Mouse (Mus musculus) hindbrain, embryonic 15.5 days (tissue): Measurements from ENCODE around the gene Tbx15. TPM values are rescaled to one million over a fixed set of nuclear protein-coding genes. Genes with fewer than 3 reads are reported as not detected.

Experiments
- ATAC-seq: fragments of 200-750 bp; cut with Nextera tagmentation; 2 replicates; pipeline ENCODE4 v1.8.0; 2017; ENCODE audit warnings: low read depth, moderate number of reproducible peaks, moderate TSS enrichment; ENCODE audit not compliant: low FRiP score
- H3K27ac ChIP-seq: fragments of 300-500 bp; sonication (generic); replicated peaks from 2 replicates; pipeline ENCODE4 v1.5.1; 2015; ENCODE audit warnings: mild to moderate bottlenecking, inconsistent platforms
- H3K27me3 ChIP-seq: fragments of 300-500 bp; sonication (generic); 2 replicates; pipeline ENCODE4 v1.6.1; 2015; ENCODE audit warnings: control low read depth, inconsistent platforms
- H3K36me3 ChIP-seq: fragments of 300-500 bp; sonication (generic); 2 replicates; pipeline ENCODE4 v1.6.1; 2015; ENCODE audit warnings: control low read depth, inconsistent platforms
- H3K4me1 ChIP-seq: fragments of 300-500 bp; sonication (generic); replicated peaks from 2 replicates; pipeline ENCODE4 v1.6.1; 2015; ENCODE audit warnings: control low read depth, inconsistent platforms
- H3K4me2 ChIP-seq: fragments of 300-500 bp; sonication (generic); 2 replicates; pipeline ENCODE4 v1.6.1; 2015; ENCODE audit warnings: moderate library complexity, mild to moderate bottlenecking, inconsistent platforms
- H3K4me3 ChIP-seq: fragments of 300-500 bp; sonication (generic); 2 replicates; pipeline ENCODE4 v1.5.1; 2015; ENCODE audit warnings: mild to moderate bottlenecking, inconsistent platforms
- H3K9ac ChIP-seq: fragments of 300-500 bp; sonication (generic); 2 replicates; pipeline ENCODE4 v1.6.1; 2015; ENCODE audit warnings: inconsistent platforms
- H3K9me3 ChIP-seq: fragments of 300-500 bp; sonication (generic); 2 replicates; pipeline ENCODE4 v1.6.1; 2016; ENCODE audit warnings: control low read depth, inconsistent platforms
- WGBS: fragments of 180-500 bp; shearing (Covaris S2); methylation state at CpG from one replicate; pipeline ENCODE4 v1.1.7; 2015; 5-methylcytosine and 5-hydroxymethylcytosine counted together
- polyA plus RNA-seq: library from polyadenylated mRNA; unstranded; fragments of >200 nt; fragmentation: Nextera tagmentation; extraction: Ambion mirVana; gene quantifications from 2 replicates; pipeline ENCODE4 v1.2.1, GENCODE M21; 2015

Tbx15 gene
- polyA plus RNA-seq, 1 experiment from 2014 or later, result 0.89 TPM

DNA sequence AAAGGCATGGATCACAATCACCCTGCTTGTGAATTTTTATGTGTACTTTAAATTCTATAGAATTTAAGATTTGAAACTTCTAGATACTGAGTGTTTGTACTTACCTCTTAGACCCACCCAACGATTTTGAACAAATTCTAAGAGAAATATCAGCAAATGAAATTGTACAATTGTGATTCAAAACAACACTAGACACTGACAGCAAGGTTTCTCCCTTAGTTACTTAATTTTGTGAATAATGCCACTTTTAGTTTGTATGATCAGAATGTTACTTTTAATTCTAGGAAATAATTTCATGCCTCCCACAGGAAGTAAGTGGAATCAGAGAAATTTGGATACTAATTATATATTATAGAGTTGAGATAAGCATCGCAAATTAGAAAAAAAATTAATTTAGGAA is 20.2 kb downstream of the Tbx15 start:
- no peak overlapping the region for H3K4me3 ChIP-seq
- H3K4me1 ChIP-seq, result no peaks in the 10 kb centered on the region
- no peaks in the 10 kb centered on the region for H3K36me3 ChIP-seq
- H3K9me3 ChIP-seq, result no peaks in the 10 kb centered on the region
- WGBS, result 42% methylated on average over 2 of the region's 2 CpGs
- H3K9ac ChIP-seq, result no peak overlapping the region
- ATAC-seq, result no peak
- H3K27ac ChIP-seq, result no peak overlapping the region
- peaks cover 94% of the 10 kb centered on the region for H3K27me3 ChIP-seq
- H3K4me2 ChIP-seq, result no peak overlapping the region

DNA sequence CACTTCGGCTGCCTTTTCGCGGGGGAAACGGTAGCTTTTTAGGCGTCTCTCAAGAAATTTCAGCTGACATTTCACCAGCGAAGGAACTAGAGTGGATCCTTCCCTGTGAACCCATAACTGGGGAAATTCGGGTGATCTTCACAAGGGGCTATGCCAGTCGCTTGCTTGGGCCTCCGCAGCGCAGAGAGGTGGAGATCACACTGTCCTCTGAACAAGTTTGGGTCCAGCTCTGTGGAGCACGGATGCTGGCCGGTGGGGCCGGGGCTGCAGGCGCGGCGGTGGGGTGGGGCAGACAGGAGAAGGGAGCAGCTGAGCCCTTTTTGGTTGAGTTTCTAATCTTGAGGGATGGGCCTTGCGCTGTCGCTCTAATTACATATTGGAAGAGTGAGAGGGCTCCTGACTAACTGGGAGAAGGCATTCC is 21.2 kb downstream of the Tbx15 start:
- Histone ChIP-seq H3K4me3 (no peak overlapping the region), H3K4me1 (no peaks in the 10 kb centered on the region), H3K27ac (no peak overlapping the region), H3K9me3 (no peaks in the 10 kb centered on the region), H3K27me3 (peaks cover 94% of the 10 kb centered on the region), H3K36me3 (no peaks in the 10 kb centered on the region), H3K9ac (no peak overlapping the region), H3K4me2 (no peak overlapping the region)
- WGBS, result 1% methylated on average over 18 of the region's 18 CpGs
- no peak for ATAC-seq

DNA sequence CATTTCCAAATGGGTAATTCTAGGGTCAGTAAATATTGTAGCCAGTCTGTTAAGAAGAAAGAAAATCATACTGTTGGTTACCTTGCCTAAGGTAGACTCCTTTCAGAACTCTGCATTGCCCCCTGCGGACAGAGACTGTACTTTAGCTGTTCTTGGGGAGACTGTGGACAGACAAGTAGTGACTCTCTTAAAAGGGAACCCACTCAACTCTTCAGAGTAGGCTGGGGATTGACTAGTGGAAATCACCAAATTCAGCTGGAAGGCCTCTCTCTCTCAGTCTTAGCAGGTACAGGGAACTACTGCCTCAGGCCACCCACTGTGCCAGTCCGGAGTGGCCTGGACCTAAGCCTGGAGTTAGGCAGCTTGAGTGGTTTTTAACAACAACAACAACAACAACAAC is 21.8 kb downstream of the Tbx15 start:
- Histone ChIP-seq H3K9me3 (no peaks in the 10 kb centered on the region), H3K36me3 (no peaks in the 10 kb centered on the region), H3K4me2 (no peak overlapping the region), H3K4me1 (no peaks in the 10 kb centered on the region), H3K4me3 (no peak overlapping the region), H3K27me3 (peaks cover 94% of the 10 kb centered on the region), H3K9ac (no peak overlapping the region), H3K27ac (no peak overlapping the region)
- no peak for ATAC-seq
- 5% methylated on average over 2 of the region's 2 CpGs for WGBS

DNA sequence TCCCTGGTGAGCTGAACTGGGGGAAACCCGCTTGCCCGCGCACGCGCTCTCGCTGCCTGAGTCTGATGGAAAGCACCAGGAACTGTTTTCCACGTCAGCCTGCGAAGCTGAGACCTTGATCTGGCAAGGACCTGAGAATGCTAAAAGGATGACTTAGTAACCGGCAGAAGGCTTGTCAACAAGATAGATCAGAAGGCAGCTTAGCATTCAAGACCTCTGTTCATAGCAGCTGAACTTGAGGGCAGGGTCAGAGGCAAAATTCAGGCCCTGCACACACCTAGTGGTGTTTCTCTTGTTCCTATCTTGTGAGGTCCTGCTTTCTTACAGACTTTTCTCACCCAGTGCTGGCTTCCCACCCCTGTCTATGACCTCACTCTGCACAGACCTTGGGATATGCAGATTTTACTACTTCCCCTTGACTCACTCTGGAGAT is 23.3 kb downstream of the Tbx15 start:
- no peaks in the 10 kb centered on the region for H3K9me3 ChIP-seq
- H3K27me3 ChIP-seq, result peaks cover 84% of the 10 kb centered on the region
- H3K4me1 ChIP-seq, result no peaks in the 10 kb centered on the region
- no peak overlapping the region for H3K4me3 ChIP-seq
- H3K36me3 ChIP-seq, result no peaks in the 10 kb centered on the region
- no peak overlapping the region for H3K9ac ChIP-seq
- WGBS, result 11% methylated on average over 9 of the region's 9 CpGs
- no peak overlapping the region for H3K4me2 ChIP-seq
- no peak for ATAC-seq
- H3K27ac ChIP-seq, result no peak overlapping the region

GRCm38 (mm10) chr3:99264695-99265094 is 24.5 kb downstream of the Tbx15 start:
- WGBS, result 25% methylated on average over 7 of the region's 7 CpGs

GRCm38 (mm10) chr3:99266752-99267303 is 26.6 kb downstream of the Tbx15 start:
- Histone ChIP-seq H3K27me3 (peaks cover 58% of the 10 kb centered on the region), H3K9me3 (no peaks in the 10 kb centered on the region), H3K4me3 (no peak overlapping the region), H3K4me2 (no peak overlapping the region), H3K27ac (no peak overlapping the region), H3K9ac (no peak overlapping the region), H3K4me1 (no peaks in the 10 kb centered on the region), H3K36me3 (no peaks in the 10 kb centered on the region)
- no peak for ATAC-seq
- WGBS, result 56% methylated on average over 10 of the region's 10 CpGs

More at GRCm38 (mm10) chr3:99264695-99265094, 24.5 kb downstream of the Tbx15 start:
- peaks cover 75% of the 10 kb centered on the region for H3K27me3 ChIP-seq
- ATAC-seq, result no peak
- H3K36me3 ChIP-seq, result no peaks in the 10 kb centered on the region
- H3K27ac ChIP-seq, result no peak overlapping the region
- H3K4me1 ChIP-seq, result no peaks in the 10 kb centered on the region
- no peak overlapping the region for H3K4me2 ChIP-seq
- H3K4me3 ChIP-seq, result no peak overlapping the region
- no peak overlapping the region for H3K9ac ChIP-seq
- H3K9me3 ChIP-seq, result no peaks in the 10 kb centered on the region

GRCm38 (mm10) chr3:99277973-99278580 is 37.9 kb downstream of the Tbx15 start:
- Histone ChIP-seq H3K4me3 (no peak overlapping the region), H3K9ac (no peak overlapping the region), H3K27me3 (no peaks in the 10 kb centered on the region), H3K4me2 (no peak overlapping the region), H3K4me1 (no peaks in the 10 kb centered on the region), H3K9me3 (no peaks in the 10 kb centered on the region), H3K36me3 (no peaks in the 10 kb centered on the region), H3K27ac (no peak overlapping the region)
- no peak for ATAC-seq
- 49% methylated on average over 12 of the region's 12 CpGs for whole genome bisulfite sequencing

DNA sequence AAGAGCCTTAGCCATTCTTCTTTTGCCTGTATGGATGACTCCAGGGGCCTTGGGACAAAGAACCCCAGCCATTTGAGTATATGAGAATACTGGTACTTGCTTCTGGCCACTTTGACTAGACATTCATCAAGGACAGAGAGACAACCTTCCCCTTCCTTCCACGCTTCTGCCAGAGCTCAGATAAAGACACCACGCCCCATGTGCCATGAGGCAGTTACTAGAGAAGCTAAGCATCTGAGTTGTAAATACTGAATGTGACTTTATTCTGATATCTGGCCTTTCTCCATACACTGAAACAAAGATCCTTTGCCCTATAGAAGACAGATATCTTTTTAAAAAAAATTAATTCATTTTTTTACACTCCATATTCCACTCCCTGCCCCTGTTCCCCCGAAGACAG is 39.5 kb downstream of the Tbx15 start:
- no peaks in the 10 kb centered on the region for H3K27me3 ChIP-seq
- no peak for ATAC-seq
- H3K9ac ChIP-seq, result no peak overlapping the region
- H3K36me3 ChIP-seq, result no peaks in the 10 kb centered on the region
- no peak overlapping the region for H3K4me3 ChIP-seq
- 92% methylated on average over 3 of the region's 3 CpGs for WGBS
- H3K4me2 ChIP-seq, result no peak overlapping the region
- no peak overlapping the region for H3K27ac ChIP-seq
- no peaks in the 10 kb centered on the region for H3K9me3 ChIP-seq
- no peaks in the 10 kb centered on the region for H3K4me1 ChIP-seq

DNA sequence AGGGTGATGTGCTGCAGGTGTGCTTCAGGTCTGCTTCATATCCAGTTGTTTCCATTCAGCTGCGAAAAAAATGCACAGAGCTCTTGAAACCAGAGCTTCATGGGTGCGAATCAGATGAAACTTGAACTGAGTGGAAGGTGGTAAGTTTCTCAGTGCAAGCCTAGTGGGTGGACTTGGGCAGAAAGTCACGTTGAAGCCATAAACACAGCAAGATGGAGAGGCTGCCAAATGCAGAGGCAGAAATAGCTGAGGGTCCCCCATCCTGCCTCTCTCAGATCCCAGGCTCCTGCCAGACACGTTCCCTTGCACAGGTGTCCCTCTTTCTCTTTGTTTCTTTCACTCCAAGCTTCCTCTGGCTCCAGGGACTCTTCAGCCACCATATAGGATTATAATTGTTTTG is 41.3 kb downstream of the Tbx15 start:
- WGBS, result 78% methylated on average over 4 of the region's 4 CpGs
- H3K9me3 ChIP-seq, result no peaks in the 10 kb centered on the region
- no peaks in the 10 kb centered on the region for H3K4me1 ChIP-seq
- H3K4me3 ChIP-seq, result no peak overlapping the region
- H3K4me2 ChIP-seq, result no peak overlapping the region
- no peaks in the 10 kb centered on the region for H3K27me3 ChIP-seq
- H3K9ac ChIP-seq, result no peak overlapping the region
- H3K27ac ChIP-seq, result no peak overlapping the region
- no peaks in the 10 kb centered on the region for H3K36me3 ChIP-seq
- ATAC-seq, result no peak

DNA sequence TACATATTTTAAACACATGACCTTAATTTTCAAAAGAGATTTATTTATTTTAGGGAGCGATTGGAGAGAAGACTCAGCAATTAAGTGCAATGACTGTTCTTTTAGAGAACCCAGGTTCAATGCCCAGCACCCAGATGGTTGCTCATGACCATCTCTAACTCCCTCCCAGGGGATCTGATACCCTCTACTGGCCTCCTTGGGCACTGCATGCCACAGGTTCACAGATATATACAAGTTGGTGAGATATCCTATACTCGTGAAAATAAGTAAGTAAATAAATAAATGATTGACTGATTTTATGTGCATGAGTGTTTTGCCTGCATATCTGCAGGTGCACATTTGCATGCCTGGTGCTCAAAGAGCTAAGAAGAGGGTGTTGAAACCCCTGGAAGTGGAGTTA is 48.1 kb downstream of the Tbx15 start:
- H3K4me3 ChIP-seq, result no peak overlapping the region
- no peaks in the 10 kb centered on the region for H3K9me3 ChIP-seq
- H3K27ac ChIP-seq, result no peak overlapping the region
- H3K36me3 ChIP-seq, result no peaks in the 10 kb centered on the region
- 54% methylated on average over 2 of the region's 2 CpGs for WGBS
- no peak overlapping the region for H3K4me2 ChIP-seq
- 0 out of 2 replicates have a peak, but pooled peaks cover 6% of the 10 kb centered on the region for H3K4me1 ChIP-seq
- ATAC-seq, result no peak
- H3K9ac ChIP-seq, result no peak overlapping the region
- H3K27me3 ChIP-seq, result no peaks in the 10 kb centered on the region

GRCm38 (mm10) chr3:99290064-99290702 is 50.0 kb downstream of the Tbx15 start:
- Histone ChIP-seq H3K9me3 (no peaks in the 10 kb centered on the region), H3K9ac (no peak overlapping the region), H3K36me3 (no peaks in the 10 kb centered on the region), H3K4me2 (no peak overlapping the region), H3K27ac (no peak overlapping the region), H3K27me3 (no peaks in the 10 kb centered on the region), H3K4me1 (0 out of 2 replicates have a peak, but pooled peaks cover 6% of the 10 kb centered on the region), H3K4me3 (no peak overlapping the region)
- 34% methylated on average over 6 of the region's 6 CpGs for WGBS
- no peak; the same call in 1 of the 2 replicates for ATAC-seq

GRCm38 (mm10) chr3:99290878-99291277 is 50.7 kb downstream of the Tbx15 start:
- H3K36me3 ChIP-seq, result no peaks in the 10 kb centered on the region
- no peak overlapping the region for H3K9ac ChIP-seq
- ATAC-seq, result no peak
- no peaks in the 10 kb centered on the region for H3K27me3 ChIP-seq
- no peaks in the 10 kb centered on the region for H3K9me3 ChIP-seq
- WGBS, result 91% methylated on average over 2 of the region's 2 CpGs
- no peak overlapping the region for H3K4me2 ChIP-seq
- no peak overlapping the region for H3K27ac ChIP-seq
- 0 out of 2 replicates have a peak, but pooled peaks cover 6% of the 10 kb centered on the region for H3K4me1 ChIP-seq
- no peak overlapping the region for H3K4me3 ChIP-seq
